Mouse (Mus musculus) intestine, embryonic 14.5 days (tissue): ENCODE results near the gene Mospd2. TPM values are rescaled to one million over a fixed set of nuclear protein-coding genes. Genes with fewer than 3 reads are reported as not detected.

Source experiments
- ATAC-seq: fragments of 200-750 bp; cut with Nextera tagmentation; replicated peaks from 2 replicates; pipeline ENCODE4 v1.8.0; 2017; ENCODE audit warnings: low read depth, moderate number of reproducible peaks, moderate TSS enrichment, moderate library complexity; ENCODE audit not compliant: low FRiP score, low TSS enrichment
- DNase-seq: peaks from one replicate; pipeline ENCODE4 v3.0.0-alpha.2; 2018; ENCODE audit warnings: low spot score
- H3K27ac ChIP-seq: fragments of 300-500 bp; sonication (generic); 2 replicates; pipeline ENCODE4 v1.5.1; 2014; ENCODE audit warnings: low read depth, mild to moderate bottlenecking, control low read depth
- H3K27me3 ChIP-seq: fragments of 300-500 bp; sonication (generic); replicated peaks from 2 replicates; pipeline ENCODE4 v1.6.1; 2014; ENCODE audit warnings: low read length, control low read depth; ENCODE audit not compliant: control insufficient read depth, insufficient read depth
- H3K36me3 ChIP-seq: fragments of 300-500 bp; sonication (generic); 2 replicates; pipeline ENCODE4 v1.6.1; 2014; ENCODE audit warnings: low read length, control low read depth; ENCODE audit not compliant: control insufficient read depth, insufficient read depth
- H3K4me1 ChIP-seq: fragments of 300-500 bp; sonication (generic); replicated peaks from 2 replicates; pipeline ENCODE4 v1.6.1; 2014; ENCODE audit warnings: low read length, control low read depth, mixed read lengths; ENCODE audit not compliant: control insufficient read depth, insufficient read depth
- H3K4me2 ChIP-seq: fragments of 300-500 bp; sonication (generic); 2 replicates; pipeline ENCODE4 v1.6.1; 2014; ENCODE audit warnings: low read length
- H3K4me3 ChIP-seq: fragments of 300-500 bp; sonication (generic); 2 replicates; pipeline ENCODE4 v1.5.1; 2014; ENCODE audit warnings: low read depth, low read length, control low read depth, mixed read lengths
- H3K9ac ChIP-seq: fragments of 300-500 bp; sonication (generic); 2 replicates; pipeline ENCODE4 v1.6.1; 2014; ENCODE audit warnings: mild to moderate bottlenecking, low read length
- H3K9me3 ChIP-seq: fragments of 300-500 bp; sonication (generic); 2 replicates; pipeline ENCODE4 v1.6.1; 2016; ENCODE audit warnings: low read length, control low read depth; ENCODE audit not compliant: control insufficient read depth
- WGBS: fragments of 180-500 bp; shearing (Covaris S2); extraction: QIAGEN DNeasy Blood & Tissue Kit; methylation state at CpG from one replicate; pipeline ENCODE4 v1.1.7; 2014; 5-methylcytosine and 5-hydroxymethylcytosine counted together
- polyA plus RNA-seq: library from polyadenylated mRNA; unstranded; fragments of >200 nt; fragmentation: Nextera tagmentation; extraction: Ambion mirVana; gene quantifications from 2 replicates; pipeline ENCODE4 v1.2.1, GENCODE M21; 2014

Mospd2 gene
- 22.0 and 23.7 TPM in 2 replicates for polyA plus RNA-seq

DNA sequence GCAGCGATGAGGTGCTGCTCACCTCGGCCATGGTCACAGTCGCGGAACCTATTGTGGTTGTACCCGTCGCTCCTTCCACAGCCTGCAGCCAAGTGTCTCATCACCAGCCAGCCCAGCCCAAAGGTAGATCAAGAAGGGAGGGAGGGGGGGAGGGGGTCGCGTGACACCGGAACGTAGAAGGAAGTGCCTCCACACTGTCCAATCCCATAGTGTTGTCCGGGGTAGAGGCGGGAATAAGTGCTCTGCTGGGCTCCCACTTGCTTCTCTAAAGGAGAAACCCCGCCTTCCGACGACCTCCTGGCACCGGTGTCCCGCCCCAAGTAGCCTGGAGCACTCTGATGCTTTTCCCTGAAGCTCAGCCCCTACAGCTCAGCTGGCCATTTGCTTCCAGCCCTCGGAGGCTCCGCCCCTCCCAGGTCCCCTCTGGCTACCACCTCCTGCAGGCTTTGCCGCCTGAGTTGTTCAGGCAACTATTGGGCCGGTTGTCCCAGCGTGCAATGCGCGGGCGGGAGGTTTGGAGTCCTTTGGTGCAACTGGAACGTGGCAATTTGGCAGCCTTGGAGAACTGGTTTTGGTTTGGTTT, at the start of gene Mospd2, which contains the start of gene Fancb:
Gene Mospd2 (minus strand): TSS at position 183 of the 583 bp plus-strand sequence.
Gene Fancb (plus strand): TSS at position 400 of the 583 bp plus-strand sequence.
- Histone ChIP-seq H3K9ac (peak within 1 kb of the TSS; percentile 41), H3K4me2 (peak within 1 kb of the TSS; percentile 54), H3K36me3 (no peaks in the 10 kb centered on the region), H3K4me3 (peak within 1 kb of the TSS; percentile 57), H3K27ac (0 out of 2 replicates have a peak within 1 kb of the TSS, but pooled peaks have one; percentile 16), H3K27me3 (no peaks in the 10 kb centered on the region), H3K4me1 (no peaks in the 10 kb centered on the region; the same call in 1 of the 2 replicates), H3K9me3 (no peaks in the 10 kb centered on the region)
- 8% methylated on average over 23 of the region's 26 CpGs for WGBS
- ATAC-seq (peak; percentile 100), DNase-seq (peak; percentile 80)

GRCm38 (mm10) chrX:165004779-165005324, 24.7 kb upstream of the Mospd2 start, which contains the start of gene Gm17604:
Gm17604 (minus strand) TSS chrX:165004829.
- Histone ChIP-seq H3K4me3 (no peak within 1 kb of the TSS), H3K36me3 (no peaks in the 10 kb centered on the region), H3K9me3 (no peaks in the 10 kb centered on the region), H3K9ac (no peak within 1 kb of the TSS), H3K27ac (no peak within 1 kb of the TSS), H3K4me2 (no peak within 1 kb of the TSS), H3K4me1 (no peaks in the 10 kb centered on the region), H3K27me3 (no peaks in the 10 kb centered on the region; the same call in 1 of the 2 replicates)
- DNase-seq (no peak), ATAC-seq (no peak)

DNA sequence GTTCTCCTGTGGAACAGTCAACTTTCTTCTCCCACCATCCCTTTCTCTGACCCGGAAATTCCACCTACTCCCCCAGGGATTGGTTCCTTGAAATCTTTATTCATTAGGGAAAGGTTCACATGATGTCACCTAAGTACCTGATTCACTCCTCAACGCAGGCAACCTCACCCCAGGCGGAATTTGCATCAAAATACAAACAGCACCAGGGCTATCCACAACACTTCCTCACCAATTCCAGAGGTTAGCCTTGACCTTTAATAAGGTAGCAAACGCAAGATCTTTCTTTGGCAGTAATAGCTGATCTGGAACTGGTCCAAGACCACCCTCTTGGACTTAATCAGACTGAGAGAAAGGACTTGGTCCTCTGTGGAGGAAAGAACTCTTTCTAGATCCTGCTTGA, 23.0 kb upstream of the Mospd2 start:
- DNase-seq (no peak), ATAC-seq (no peak)
- Histone ChIP-seq H3K27ac (no peak overlapping the region), H3K4me2 (no peak overlapping the region), H3K9ac (no peak overlapping the region), H3K36me3 (no peaks in the 10 kb centered on the region), H3K4me3 (no peak overlapping the region), H3K4me1 (no peaks in the 10 kb centered on the region), H3K9me3 (no peaks in the 10 kb centered on the region), H3K27me3 (no peaks in the 10 kb centered on the region; the same call in 1 of the 2 replicates)
- 43% methylated on average over 4 of the region's 4 CpGs for WGBS

GRCm38 (mm10) chrX:164978866-164979265, 1.3 kb downstream of the Mospd2 start:
- ATAC-seq = no peak
- Histone ChIP-seq H3K4me3 (no peak overlapping the region), H3K27me3 (no peaks in the 10 kb centered on the region), H3K9me3 (no peaks in the 10 kb centered on the region), H3K27ac (no peak overlapping the region), H3K4me1 (no peaks in the 10 kb centered on the region; the same call in 1 of the 2 replicates), H3K36me3 (no peaks in the 10 kb centered on the region), H3K4me2 (peak overlapping the region; percentile 53), H3K9ac (no peak overlapping the region)
- 98% methylated on average over 2 of the region's 2 CpGs for WGBS
- no peak for DNase-seq

DNA sequence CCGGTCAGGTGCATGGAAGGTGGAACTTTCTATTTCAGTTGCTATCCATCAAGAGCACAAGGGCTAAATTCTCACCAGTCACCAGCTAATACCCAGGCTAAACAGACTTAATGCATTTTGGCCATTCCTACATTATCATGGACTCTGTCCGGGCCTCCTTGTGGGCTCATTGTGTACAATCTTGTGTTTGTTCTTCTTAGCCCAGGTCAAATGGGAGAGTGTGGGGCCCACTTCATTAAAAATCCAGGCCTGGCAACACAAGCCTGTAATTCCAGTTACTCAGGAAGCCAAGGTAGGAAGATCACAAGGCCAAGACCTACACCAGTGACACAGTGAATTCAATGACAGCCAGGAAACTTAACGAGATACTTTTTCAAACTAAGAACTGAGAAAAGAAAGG, 9.0 kb downstream of the Mospd2 start:
- Histone ChIP-seq H3K27me3 (no peaks in the 10 kb centered on the region), H3K36me3 (no peaks in the 10 kb centered on the region), H3K9ac (no peak overlapping the region), H3K4me3 (no peak overlapping the region), H3K9me3 (no peaks in the 10 kb centered on the region), H3K4me2 (no peak overlapping the region), H3K27ac (no peak overlapping the region), H3K4me1 (no peaks in the 10 kb centered on the region)
- WGBS = 69% methylated on average over 3 of the region's 3 CpGs
- no peak for ATAC-seq
- DNase-seq = no peak

DNA sequence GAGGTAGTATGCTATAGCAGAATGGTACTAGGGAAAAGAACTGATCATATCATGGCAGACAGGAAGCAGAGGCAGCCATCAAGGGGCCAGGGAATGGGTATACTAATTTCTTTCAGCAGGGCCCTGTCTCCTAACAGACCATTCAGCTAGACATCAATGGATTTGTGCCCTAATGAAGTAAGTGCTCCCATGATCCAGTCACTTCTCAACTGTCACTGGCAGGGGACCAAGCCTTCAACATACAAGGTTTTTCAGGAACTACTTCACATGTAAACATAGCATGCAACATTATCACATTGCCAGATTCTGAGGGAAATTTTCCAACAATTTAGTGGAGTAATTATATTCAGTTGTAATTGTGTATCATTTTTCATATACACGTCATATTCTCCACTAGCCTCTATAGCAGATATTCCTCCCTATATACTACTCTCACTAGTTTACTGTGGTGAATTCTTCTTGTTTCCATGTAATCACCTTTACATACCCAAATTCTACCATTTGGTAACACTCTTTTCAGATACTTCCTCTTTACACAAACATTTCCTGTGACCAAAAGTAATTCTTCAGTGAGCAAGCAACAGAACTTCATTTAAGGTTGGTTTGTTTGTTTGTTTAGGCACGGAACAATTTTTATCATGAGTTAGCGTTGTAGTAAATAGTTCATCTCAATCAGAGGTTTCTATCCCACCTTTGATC, 14.3 kb downstream of the Mospd2 start:
- DNase-seq (no peak), ATAC-seq (no peak)
- H3K36me3 ChIP-seq = no peaks in the 10 kb centered on the region
- no peak overlapping the region for H3K4me2 ChIP-seq
- no peaks in the 10 kb centered on the region for H3K9me3 ChIP-seq
- H3K27me3 ChIP-seq = no peaks in the 10 kb centered on the region
- WGBS = 88% methylated on average over 3 of the region's 3 CpGs
- H3K4me3 ChIP-seq = no peak overlapping the region
- no peak overlapping the region for H3K27ac ChIP-seq
- H3K4me1 ChIP-seq = no peaks in the 10 kb centered on the region
- H3K9ac ChIP-seq = no peak overlapping the region

DNA sequence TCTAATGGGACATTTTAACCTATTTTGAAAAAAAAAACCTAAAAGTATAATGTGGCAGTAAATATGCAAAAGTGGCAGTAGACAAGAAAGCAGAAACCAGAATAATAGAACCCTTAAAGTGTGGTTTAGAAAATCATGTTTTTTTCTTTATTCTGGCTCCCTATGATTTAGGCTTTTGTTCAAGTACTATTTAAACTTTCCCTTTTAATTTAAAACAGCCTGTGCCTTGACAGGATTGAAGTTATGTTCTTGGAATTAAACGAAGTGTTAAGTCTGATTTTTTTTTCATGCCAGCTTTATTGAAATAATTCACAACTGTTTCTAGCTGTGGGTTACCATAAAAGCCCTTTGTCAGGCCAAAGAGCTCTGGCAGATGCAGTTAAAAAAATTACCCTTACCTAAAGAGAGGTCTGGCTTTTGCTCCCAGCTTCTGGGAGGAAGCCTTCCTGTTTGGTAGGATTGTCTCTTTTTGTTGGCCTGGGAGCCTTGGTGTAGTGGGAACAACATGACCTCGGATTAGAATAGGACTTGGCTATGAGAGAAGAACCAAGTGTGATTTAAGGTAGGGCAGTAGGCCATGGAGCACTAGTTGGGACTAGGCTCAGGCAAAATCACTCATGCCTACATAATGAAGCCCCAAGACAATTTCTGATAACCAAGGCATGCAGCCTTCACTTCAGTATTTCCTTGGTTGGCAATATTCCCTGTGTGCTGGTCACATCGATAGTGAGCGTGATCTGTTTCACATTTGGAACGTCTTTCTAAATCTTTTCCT, 27.4 kb downstream of the Mospd2 start:
- DNase-seq = no peak
- no peak overlapping the region for H3K9ac ChIP-seq
- no peaks in the 10 kb centered on the region for H3K9me3 ChIP-seq
- H3K4me2 ChIP-seq = no peak overlapping the region
- WGBS = 72% methylated on average over 5 of the region's 5 CpGs
- H3K36me3 ChIP-seq = no peaks in the 10 kb centered on the region
- H3K4me1 ChIP-seq = no peaks in the 10 kb centered on the region
- H3K4me3 ChIP-seq = no peak overlapping the region
- H3K27ac ChIP-seq = no peak overlapping the region
- no peaks in the 10 kb centered on the region for H3K27me3 ChIP-seq
- no peak for ATAC-seq

DNA sequence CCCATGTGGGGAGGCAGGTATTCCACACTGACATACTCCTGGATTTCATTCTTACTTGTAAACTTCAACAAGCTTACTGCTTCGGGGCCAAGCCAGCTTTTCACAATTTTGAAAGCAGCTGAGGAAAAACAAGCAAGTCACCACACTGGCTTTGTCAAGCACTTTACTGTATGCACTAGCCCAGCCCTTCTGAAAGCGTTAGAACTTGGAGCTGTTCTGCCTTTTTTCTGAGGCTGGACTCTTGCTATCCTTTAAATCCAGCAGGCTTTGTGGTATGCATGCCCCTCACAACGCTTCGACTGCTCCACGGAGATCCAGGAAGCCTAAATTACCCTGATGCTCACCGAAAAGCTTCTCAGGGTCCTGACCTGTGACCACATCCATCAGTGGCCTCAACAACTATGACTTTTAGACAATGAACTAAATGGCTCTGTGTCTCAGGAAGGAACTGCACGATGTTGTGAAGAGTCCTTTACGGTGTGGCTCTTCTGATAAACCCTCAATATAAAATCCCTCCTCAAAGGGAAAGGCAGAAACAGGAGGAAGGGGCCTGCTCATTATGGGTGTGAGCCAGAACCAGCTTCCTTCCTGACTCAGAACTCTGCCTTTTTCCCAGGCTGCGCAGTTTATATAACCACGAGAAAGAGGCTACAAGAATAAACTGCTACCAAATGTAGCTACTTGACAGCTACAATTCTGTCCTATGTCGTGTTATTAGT, 28.2 kb downstream of the Mospd2 start:
- no peak overlapping the region for H3K4me3 ChIP-seq
- ATAC-seq (no peak), DNase-seq (no peak)
- H3K27me3 ChIP-seq = no peaks in the 10 kb centered on the region
- no peaks in the 10 kb centered on the region for H3K4me1 ChIP-seq
- no peaks in the 10 kb centered on the region for H3K9me3 ChIP-seq
- H3K4me2 ChIP-seq = no peak overlapping the region
- 52% methylated on average over 11 of the region's 11 CpGs for WGBS
- no peak overlapping the region for H3K27ac ChIP-seq
- H3K36me3 ChIP-seq = no peaks in the 10 kb centered on the region
- H3K9ac ChIP-seq = no peak overlapping the region
